Mouse (Mus musculus) urinary bladder, adult 2 months (tissue): Measurements from ENCODE around the gene Kctd7. TPM values are rescaled to one million over a fixed set of nuclear protein-coding genes. Genes with fewer than 3 reads are reported as not detected.

Experiments
- DNase-seq: peaks from one replicate; pipeline ENCODE4 v3.0.0; 2022; ENCODE audit warnings: low spot score
- polyA plus RNA-seq: library from polyadenylated mRNA; depleted of rRNA; stranded (reverse); fragments of >200 nt; gene quantifications from 2 replicates; pipeline ENCODE4 v1.2.3, GENCODE M21; 2012; rRNA removed

Gene Kctd7
- polyA plus RNA-seq, 1 experiment = 4.2 TPM

GRCm38 (mm10) chr5:130191865-130192264 lies 47.2 kb downstream of the Kctd7 start:
- DNase-seq = no peak

DNA sequence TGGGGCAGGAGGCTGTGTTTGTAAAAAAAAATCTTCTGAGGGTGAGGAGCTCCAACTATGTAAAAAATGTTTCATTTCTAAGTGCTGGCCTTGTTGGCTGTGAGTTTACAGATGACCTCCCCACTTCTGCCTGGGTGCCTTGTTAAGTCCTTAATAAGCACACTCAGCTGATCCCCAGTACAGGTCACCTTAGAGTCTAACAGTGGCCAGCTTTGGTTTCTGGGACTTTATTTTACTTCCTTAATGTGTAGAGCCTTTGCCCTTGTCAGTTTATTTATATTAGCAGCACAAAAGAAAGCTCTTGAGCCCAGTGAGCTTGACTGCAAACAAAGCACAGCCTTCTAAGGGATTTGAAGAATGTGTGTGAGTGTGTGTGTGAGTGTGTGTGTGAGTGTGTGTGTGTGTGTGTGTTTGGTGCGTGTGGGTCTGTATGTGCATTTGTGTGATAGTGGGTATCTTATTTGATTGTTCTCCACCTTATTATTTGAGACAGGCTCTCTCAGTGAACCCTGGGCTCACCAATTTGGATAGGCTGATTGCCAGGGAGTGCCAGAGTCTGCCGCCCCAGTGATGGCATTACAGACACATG lies 47.8 kb downstream of the Kctd7 start:
- DNase-seq = no peak

GRCm38 (mm10) chr5:130193760-130194159 lies 49.1 kb downstream of the Kctd7 start:
- DNase-seq = no peak

DNA sequence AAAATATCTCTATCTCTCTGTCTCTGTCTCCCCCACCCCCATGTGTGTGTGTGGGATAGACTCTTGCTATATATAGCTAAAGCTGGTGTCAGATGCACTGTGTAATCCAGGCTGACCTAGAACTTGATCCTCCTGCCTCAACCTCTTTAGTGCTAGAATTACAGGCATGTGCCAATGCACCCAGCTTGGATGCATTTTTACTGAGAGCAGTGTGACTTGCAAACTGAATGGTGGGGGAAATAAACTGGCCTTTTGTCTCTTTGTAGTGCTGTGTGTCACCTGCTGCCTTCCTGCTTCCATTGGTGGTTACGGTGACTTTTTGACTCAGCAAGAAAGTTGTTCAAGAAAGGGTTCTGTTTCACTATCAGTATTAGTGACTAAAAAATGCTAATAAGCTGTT lies 51.6 kb downstream of the Kctd7 start:
- DNase-seq = no peak

DNA sequence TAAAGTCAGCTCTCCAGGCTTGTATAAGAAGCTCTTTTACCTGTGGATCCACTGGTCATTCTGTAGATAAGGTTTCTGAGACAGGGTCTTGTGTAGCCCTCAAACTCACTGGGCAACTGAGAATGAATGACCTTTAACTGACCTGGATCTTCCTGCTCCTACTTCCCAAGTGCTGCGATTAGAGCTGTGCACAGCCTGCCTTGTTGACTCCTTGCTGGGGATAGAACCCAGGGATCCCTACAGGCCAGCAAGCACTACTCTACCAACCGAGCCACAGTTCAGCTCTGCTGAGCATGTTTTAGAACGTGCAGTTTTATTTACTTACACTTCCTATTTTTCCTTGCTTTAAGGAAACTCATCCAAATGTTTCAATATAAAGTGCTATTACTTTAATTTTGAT lies 52.8 kb downstream of the Kctd7 start:
- no peak for DNase-seq

DNA sequence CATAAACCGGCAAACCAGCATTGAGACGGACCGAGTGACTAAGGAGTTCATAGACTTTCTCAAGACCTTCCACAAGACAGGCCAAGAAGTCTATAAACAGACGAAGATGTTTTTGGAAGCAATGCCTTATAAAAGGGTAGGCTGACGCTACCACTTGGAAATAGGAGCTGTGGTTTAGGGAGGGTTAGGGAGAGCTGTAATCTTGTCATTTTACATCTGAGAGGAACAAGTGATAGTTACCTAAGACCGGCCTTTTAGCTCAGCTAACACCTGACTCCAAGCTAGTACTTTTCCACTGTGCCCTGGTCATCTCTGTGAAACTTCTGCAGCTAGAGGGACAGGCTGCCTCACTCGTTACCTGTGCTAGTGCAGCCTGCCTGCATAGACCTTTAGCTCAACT lies 53.3 kb downstream of the Kctd7 start:
- DNase-seq = no peak

- no peak for DNase-seq
Observed at GRCm38 (mm10) chr5:130200233-130201029, 55.8 kb downstream of the Kctd7 start.

- no peak for DNase-seq
Observed at GRCm38 (mm10) chr5:130203948-130204347, 59.3 kb downstream of the Kctd7 start.

DNA sequence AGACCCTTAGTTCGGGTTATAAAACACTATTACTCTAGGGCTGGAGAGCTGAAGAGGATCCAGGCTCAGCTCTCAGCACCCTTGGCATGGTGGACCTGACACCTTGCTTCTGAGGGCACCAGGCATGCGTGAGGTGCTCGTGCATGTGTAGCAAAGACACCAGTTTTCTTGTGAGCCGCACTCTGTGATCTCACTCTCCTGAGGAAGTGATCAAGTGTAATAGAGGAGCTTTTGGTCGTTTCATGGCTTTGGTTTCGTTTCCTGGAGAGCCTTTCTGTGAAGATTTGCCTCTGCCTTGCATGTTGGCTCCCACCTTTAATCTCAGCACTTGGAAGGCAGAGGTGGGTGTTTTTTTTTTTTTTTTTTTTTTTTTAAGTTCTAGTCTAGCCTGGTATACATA lies 59.9 kb downstream of the Kctd7 start:
- no peak for DNase-seq

Other genes with a start within 250 kb of the Kctd7 start
- 1.9 and 2.3 TPM in 2 replicates for gene Zbed5, start 249.1 kb upstream of the Kctd7 start, polyA plus RNA-seq
- 4.2 and 4.6 TPM in 2 replicates for gene Phkg1, start 246.3 kb upstream of the Kctd7 start, polyA plus RNA-seq
- 7.4 and 10.5 TPM in 2 replicates for gene Nupr1l, start 236.3 kb upstream of the Kctd7 start, polyA plus RNA-seq
- 19.1 and 20.7 TPM in 2 replicates for gene Vkorc1l1, start 202.9 kb upstream of the Kctd7 start, polyA plus RNA-seq
- gene Gusb, start 141.8 kb upstream of the Kctd7 start, polyA plus RNA-seq = 42.0 and 43.1 TPM in 2 replicates
- gene Asl, start 115.6 kb upstream of the Kctd7 start, polyA plus RNA-seq = 20.1 and 20.8 TPM in 2 replicates
- gene Crcp, start 115.6 kb upstream of the Kctd7 start, polyA plus RNA-seq = 26.6 and 28.6 TPM in 2 replicates
- gene Tpst1, start 71.5 kb upstream of the Kctd7 start, polyA plus RNA-seq = 77.9 and 89.4 TPM in 2 replicates
- gene Rabgef1, start 26.9 kb downstream of the Kctd7 start, polyA plus RNA-seq = 64.4 and 70.6 TPM in 2 replicates
- gene Tmem248, start 72.2 kb downstream of the Kctd7 start, polyA plus RNA-seq = 33.8 and 35.0 TPM in 2 replicates
- gene Sbds, start 110.7 kb downstream of the Kctd7 start, polyA plus RNA-seq = 106 and 107 TPM in 2 replicates
- 15.0 and 15.2 TPM in 2 replicates for gene Tyw1, start 110.8 kb downstream of the Kctd7 start, polyA plus RNA-seq
- gene Caln1, start 224.6 kb downstream of the Kctd7 start, polyA plus RNA-seq = 0.06 TPM in 1 of 2 replicates, not detected in the other
- not detected in 2 replicates for gene A330070K13Rik, start 239.8 kb downstream of the Kctd7 start, polyA plus RNA-seq